Mouse (Mus musculus) T-cell, adult 2 months (primary cell): ENCODE data around the gene Acap2.

ENCODE experiments used
- DNase-seq: peaks from one replicate; pipeline ENCODE4 v3.0.0; 2022; ENCODE audit warnings: low spot score

The Acap2 gene

GRCm38 (mm10) chr16:31080573-31081051 lies 120.4 kb downstream of the Acap2 start:
- no peak for DNase-seq

DNA sequence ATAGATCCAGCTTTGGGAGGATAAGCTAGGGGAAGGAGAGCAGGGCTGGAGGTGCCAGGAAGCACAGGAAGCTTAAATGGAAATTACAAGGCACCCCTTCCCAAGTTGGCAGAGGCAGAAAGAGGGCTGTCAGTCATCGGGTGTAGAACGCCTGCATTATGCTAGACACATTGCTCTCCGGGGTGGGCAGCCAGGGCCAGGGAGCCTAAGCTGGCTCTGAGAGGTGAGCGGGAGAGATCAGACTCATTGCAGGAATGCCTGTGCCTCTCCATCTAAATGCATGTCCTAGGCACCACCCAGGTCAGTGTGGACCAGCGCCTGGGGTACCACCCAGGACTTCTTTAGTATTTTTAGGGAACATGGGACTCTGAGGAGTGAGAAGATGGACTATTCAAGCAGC lies 123.6 kb downstream of the Acap2 start:
- DNase-seq = no peak

DNA sequence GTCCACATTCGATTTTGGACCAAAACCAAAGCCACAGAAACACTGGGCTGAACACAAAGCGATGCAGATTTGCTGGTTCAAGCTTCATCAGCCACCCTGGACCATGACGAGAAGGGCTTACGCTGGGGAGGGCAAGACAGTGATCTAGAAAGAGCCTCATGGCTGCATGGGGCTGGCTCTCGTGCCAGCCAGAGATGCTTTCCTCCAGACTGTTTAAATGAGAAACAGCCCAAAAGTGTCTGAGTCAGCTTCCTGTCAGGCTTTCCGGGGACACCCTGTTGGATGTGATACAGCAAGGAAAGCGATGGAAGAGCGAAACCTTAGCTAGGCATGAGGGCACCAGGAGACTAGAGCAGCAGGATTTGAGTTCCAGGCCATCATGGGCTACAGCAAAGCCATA lies 124.6 kb downstream of the Acap2 start:
- DNase-seq = no peak

- DNase-seq = no peak
Observed at GRCm38 (mm10) chr16:31074324-31074908, 126.6 kb downstream of the Acap2 start.

- no peak for DNase-seq
Observed at GRCm38 (mm10) chr16:31071731-31072130, 129.3 kb downstream of the Acap2 start.

DNA sequence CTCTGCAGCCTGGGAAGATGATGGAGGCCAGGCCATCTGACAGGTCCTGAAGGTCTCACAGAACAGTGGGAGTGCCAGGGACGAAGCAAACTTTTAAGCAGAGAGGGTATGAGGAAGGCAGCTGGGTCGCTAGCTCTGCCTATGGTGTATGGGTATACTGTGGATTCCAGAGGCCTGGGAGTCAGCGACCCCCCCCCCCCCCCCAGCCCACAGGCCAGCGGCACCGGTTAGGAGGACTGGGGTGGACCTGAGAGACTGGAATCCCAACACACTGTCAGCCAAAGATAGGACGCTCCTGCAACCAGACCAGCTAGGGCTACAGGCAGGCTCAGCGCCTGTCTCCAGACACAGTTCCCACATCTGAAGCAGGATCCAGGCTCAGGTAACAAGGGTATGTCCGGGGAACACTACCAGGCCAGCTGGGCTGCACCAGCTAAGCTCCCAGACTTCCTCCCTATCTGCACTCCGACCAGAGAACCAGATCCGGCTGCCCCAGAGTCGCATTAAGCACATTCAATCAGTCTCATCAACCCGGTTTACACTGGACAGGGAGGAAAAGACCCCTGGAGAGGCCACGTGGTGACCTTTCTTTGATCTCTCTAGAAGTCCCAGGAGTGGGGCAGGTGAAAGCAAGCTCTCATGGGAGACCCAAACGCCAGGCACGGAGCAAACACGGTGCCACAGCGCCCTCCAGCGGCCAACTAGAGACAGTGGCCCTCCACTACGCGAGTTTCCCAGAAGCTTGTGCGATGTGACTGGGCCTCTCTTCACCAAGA lies 130.5 kb downstream of the Acap2 start:
- DNase-seq = peak; percentile 75

DNA sequence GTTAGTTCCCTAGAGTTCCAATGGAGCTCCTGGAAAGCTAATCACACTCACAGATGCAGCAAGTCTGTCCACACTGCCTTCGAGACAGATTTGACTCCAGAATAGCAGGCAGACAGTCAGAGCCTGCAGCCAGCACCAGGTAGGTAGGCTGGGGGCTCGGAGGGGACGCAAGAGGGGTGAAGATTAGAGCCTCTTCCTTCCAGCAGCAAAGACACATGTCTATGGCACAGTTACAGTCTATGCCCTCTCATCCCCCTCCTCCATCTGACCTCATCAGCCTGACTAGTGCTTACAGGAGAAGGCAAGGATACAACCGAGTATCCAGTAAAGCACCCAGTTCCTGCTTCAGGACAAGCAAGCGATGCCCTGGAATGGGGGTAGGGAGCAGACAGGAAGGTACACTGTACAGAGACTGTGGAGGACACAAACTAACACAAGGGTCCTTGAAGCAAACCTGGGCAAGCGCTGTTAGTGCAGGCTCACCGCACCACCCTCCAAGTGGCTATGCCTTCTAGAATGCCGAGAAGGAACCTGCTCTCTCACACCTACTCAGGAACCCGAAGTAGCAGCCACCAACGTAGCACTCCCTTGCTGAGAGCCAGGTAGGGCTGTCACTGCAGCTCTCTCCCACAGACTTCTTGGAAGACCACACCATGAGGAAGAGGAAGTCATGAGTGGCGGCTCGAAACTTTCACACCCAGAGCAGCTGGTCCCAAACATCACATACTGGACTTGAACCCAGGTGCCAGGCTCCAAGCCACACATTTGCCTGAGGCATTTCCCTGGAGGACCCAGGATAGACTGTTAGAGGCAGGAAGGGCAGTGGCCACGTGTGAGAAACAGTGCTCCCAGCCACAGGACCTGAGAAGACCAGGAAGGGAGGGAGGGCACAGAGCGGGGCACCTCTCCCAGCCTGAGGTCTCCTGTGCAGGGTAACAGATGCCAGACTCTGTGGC lies 131.6 kb downstream of the Acap2 start:
- DNase-seq = no peak

DNA sequence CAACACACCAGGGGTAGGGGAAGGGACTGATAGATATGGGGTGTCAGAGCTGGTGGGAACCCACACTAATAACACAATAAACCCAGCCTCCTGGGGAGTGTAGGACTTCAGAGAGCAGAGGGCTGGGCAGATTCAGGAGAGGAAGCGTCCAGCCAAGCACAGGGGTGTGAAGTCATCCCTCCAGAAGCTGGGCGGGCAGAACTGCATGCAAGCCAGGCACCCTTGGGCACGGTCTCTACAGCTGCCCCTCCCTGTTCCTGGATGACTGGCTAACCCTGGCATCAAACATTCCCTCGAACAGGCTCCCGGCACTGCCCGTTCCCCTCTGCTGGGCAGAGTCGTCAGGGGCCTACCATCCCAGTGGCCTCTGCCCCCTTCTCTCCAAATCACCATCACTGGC lies 132.8 kb downstream of the Acap2 start:
- DNase-seq = no peak

GRCm38 (mm10) chr16:31066344-31067098 lies 134.5 kb downstream of the Acap2 start:
- peak; percentile 71 for DNase-seq

- no peak for DNase-seq
Observed at GRCm38 (mm10) chr16:31064782-31065181, 136.3 kb downstream of the Acap2 start.

- DNase-seq = no peak
Observed at GRCm38 (mm10) chr16:31062918-31063317, 138.1 kb downstream of the Acap2 start.

GRCm38 (mm10) chr16:31061246-31061880 lies 139.7 kb downstream of the Acap2 start:
- no peak for DNase-seq

GRCm38 (mm10) chr16:31060714-31061113 lies 140.3 kb downstream of the Acap2 start:
- DNase-seq = no peak

- DNase-seq = no peak
Observed at GRCm38 (mm10) chr16:31060226-31060625, 140.8 kb downstream of the Acap2 start.

- no peak for DNase-seq
Observed at GRCm38 (mm10) chr16:31059730-31060129, 141.3 kb downstream of the Acap2 start.

- no peak for DNase-seq
Observed at GRCm38 (mm10) chr16:31052812-31053211, 148.2 kb downstream of the Acap2 start.

GRCm38 (mm10) chr16:31052177-31052726 lies 148.8 kb downstream of the Acap2 start:
- DNase-seq = no peak

DNA sequence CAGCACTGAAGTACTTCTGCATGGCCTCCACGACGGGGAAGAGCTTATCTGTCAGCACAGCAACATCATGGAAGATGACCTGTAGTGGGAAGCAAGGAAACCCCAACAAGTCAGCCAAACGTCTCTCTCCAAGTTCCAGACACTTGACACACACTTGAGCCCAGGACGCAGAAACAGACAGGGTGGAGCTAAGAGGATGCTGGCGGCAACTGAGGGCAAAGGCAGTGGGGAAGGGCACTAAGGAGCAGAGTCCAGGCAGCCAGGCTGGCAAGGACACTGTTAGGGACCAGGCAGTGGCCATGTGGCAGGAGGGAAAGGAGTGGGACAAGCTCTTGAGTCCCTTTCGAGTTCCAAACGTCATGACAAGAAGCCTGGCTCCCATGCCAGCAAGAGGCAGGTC lies 150.3 kb downstream of the Acap2 start:
- no peak for DNase-seq

DNA sequence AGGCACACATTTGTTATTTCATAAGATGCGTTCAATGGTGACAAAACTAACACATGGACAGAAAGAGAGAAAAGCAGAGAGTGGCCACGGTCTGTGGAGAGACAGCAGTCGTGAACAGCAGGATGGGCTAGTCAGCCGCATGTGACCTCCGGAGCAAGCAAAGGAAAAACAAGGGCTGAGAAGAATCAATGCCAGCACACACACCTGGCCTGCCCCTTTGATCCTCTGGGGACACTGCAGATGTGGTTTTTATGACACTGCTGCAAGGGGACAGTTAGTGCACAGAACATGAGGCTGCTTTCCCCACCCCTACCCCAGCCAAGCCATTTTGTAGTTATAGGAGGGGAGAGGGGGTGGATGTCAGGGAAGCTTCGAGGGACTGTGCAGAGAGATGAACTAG lies 152.9 kb downstream of the Acap2 start:
- DNase-seq = no peak

- no peak for DNase-seq
Observed at GRCm38 (mm10) chr16:31047186-31047898, 153.7 kb downstream of the Acap2 start.
